Mouse (Mus musculus) thymus, postnatal 14 days (tissue): Measurements from ENCODE around the gene Gm27027.
A peak's percentile ranks its signal among the peaks of the same experiment; 100 is the strongest.

Experiments
- DNase-seq: peaks from one replicate; pipeline ENCODE4 v3.0.0; 2021

The Gm27027 gene

DNA sequence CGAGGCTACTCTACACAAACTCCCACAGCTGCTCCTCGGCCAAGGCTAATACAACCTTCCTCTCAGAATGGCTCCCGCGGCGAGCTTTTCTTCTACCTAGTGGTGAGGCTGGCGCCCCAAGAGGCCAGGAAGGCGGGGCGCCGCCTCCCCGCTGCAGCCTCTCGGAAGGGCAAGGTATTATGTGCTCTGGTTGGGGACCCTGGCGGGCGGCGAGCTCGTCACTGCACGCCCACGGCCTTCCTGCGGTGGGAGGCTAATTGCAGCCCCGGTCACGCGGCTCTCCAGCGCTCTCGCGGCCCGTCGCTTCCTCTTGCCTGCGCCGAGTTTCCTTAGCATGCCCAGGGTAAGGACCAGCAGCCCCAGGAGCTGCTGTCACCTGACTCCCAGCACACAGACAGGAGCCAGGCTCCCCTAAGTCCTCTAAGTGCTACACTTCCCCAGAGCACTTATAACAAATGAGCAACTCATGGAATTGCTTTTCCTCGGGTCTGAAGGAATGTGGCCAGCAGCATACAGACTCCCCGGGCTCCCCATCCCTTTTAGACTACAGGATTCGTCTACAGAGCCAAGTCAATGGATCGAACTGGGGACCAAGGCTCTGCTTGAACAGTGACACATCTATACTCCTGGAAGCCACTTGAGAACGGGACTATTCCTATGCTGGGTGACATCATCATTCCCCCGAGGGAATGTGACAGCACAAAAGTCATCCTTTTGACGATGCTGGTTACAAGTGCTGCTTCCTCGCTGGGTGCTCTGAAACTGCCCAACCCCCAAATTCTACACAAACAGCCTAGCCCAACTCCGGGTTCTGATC lies 19.5 kb downstream of the Gm27027 start:
- peak; percentile 54 for DNase-seq

DNA sequence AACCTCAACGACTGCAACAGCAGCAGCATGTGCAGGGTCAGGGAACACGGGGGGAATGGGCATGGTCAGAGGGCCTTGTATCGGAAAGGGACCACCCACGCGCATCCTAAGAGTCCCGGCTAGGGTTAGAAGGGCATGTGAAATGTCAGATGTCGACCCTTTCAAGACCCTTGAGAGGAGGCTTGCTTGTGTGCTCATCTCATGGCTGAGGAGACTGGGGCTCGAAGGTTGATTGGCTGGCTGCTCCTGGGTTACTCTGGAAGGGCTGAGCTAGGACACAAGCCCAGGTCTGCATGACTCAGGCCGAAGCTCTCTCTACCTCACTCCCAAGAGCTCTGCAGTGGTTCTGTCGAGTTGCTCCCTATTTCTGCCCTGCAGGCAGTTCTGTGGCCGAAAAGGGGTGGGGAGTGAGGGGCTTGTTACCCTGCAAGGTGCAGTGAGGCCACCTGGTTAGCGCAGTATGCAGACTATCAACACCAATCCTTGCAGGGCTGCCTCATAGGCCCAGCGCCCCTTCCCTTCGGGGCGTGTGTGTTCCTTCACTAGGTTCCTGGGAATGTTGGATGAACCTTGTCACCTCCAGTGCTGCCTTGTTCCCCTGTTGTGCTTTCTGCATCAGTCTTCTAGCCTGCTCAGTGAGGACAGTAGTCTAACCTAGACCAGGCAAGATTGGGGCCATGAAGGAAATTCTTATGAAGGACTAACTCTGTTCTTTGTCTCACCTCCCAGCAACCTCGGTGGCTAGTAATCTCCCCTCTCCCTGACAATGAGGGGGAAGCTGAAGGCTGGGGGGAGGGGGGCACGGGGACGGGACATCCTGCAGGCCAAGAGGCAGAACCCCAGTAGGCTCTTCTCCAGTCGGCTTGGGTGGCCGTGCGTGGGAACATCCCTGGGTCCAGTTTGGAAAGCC lies 20.4 kb downstream of the Gm27027 start:
- no peak for DNase-seq

DNA sequence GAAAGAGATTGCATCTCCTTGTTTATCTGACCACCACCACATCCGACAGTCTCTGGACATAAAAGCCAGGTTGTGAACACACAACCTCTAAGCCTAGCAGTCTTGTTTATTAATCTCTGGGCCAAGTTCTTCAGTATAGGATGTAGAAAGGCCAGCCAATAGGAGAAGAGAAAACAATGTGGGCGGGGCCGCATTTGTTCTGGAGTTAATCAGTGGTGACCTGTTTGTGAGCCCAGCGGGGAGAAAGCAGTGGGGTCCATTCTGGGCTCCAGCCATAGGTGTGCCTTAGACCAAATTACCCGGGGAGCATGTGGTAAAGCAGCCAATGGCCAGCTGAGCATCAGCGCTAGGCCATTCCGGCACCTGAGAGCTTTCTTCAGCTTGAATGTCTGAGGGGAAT lies 21.1 kb downstream of the Gm27027 start:
- no peak for DNase-seq

DNA sequence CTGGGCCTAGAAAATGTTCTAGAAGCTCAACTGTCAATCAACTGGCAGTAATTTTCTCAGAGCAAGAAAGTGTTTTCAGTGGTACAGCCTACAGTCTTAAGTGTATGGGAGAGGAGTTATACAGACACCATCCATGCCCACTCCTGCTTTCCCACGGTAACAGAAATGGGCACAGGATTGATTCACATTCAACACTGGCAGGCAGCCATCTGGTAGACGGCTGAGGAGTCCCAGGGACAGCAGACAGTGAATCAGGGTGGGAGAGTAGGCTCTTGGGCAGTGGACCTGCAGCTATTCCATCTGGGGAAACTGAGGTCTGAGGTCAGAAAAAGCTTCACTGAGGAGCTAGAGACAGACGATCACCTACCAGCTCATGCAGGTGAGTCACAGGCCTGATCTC lies 24.5 kb downstream of the Gm27027 start:
- no peak for DNase-seq

DNA sequence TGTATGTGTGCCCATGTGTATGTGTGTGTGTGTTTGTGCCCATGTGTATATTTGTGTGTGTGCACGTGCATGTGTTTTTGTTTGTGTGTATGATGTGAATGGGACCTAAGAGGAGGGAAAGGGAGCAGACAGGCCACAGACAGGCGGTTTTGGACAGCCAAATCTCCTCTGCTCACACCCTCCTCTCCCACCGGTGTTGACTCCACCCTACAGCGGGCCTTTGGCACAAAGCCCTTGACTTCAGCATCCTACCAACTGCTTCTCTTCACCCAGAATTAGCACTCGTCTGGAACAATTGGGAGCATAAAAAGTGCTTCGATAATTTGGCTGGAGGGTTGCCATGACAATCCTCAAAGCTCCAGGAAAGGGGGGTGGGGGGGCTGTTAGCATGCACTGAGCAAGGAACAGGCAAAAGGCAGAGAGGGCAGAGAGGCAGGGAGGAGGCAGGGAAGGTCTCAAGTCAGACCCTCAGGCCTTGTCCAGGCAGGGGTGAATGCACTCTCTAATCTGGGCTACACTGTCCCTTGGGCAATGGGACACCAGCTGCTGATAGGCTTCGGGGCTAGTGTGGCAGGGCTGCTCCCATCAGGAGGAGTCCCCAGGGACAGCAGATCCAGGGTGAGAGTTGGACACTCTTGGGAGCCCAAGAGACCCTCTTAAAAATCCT lies 31.5 kb downstream of the Gm27027 start:
- DNase-seq: no peak

DNA sequence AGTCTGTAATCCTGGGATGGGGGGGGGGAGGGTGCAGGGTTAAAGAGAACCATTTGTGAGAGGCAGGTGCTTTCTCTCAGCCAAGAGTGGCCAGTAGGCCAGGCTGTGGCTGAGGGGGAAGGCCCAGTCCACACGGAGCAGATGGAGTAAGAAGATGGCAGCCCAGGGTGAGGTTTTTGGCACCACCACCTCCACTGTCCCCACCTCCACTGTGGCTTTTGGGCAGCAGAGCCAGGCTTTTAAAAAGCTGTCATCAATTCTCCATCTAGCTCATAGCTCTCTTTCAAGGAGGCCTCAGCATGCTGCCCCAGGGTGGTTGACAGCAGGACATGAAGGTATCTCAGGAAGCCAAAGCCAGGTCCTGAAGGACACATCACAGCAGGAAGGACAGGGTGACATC lies 32.4 kb downstream of the Gm27027 start:
- DNase-seq: no peak

DNA sequence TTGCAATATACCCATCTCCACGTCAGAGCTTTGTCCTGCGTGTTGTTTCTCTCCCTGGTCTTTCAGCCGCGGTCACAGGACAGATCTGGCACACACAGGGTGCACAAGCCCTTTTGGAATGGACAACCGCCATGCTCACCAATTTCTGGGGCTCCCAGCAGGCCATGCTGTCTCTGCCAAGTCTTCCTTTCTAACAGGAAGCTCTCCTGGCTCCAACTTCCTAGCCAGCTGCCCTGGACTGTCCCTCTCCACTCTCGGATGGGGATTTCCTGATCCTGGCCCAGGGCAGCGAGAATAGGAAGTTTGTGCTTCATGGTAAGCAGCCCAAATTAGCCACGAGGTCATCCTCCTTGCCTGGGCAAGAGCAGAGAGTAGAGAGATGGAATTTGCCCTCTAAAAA lies 34.4 kb downstream of the Gm27027 start:
- no peak for DNase-seq

DNA sequence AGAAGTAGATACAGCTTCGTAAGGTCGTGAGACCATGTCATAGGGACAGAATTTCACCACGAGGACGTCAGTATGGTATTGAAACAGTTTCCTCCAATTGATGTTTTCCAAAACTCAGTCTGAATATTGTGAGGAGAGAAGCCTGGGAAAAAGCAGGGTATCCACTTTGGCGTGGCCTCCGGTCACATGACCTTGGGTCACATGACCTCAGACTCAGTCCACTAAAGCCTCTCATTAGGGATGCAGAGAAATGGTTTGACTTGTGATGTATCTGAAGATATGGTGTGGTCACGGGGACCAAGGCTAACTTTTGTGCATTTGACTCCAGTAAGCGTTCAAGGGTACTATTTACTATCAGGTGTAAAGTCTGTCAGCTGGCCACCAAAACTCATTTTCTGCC lies 36.8 kb downstream of the Gm27027 start:
- no peak for DNase-seq

DNA sequence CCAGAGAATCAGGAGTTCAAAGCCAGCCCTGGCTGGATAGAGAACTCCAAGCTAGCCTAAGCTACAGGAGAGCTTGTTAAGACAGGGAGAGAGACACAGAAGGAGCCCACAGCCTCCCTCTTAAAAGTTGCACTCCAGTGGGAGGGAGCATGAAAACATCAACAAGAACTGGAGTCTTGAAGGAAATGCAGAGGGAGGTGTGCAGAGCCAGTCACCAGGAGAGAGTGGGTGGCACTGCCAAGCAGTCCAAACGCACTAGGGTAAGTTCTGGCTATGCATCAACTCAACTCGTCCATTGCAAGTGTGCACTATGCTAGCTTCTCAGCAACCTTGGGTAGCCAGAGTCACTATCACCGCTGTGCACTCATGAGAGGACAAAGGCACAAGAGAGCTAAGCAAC lies 37.9 kb downstream of the Gm27027 start:
- DNase-seq: no peak

DNA sequence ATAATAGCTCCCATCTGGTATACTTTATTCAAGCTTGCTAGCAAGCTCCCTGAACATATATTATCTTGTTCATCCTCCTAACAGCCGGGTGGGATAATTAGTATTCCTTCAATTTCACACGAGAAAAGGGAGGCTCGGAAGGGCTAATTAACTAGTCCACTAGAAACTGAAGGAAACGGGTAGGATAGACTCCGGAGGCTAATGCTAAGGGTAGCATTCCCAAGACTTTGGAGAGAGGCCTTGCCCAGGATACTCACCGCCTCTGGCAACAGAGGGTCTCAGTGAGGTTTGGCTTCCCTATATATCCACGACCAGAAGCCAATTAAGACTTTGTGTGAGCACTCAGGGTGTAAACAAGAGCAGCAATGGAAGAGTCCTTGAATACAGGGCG lies 38.4 kb downstream of the Gm27027 start:
- DNase-seq: no peak

DNA sequence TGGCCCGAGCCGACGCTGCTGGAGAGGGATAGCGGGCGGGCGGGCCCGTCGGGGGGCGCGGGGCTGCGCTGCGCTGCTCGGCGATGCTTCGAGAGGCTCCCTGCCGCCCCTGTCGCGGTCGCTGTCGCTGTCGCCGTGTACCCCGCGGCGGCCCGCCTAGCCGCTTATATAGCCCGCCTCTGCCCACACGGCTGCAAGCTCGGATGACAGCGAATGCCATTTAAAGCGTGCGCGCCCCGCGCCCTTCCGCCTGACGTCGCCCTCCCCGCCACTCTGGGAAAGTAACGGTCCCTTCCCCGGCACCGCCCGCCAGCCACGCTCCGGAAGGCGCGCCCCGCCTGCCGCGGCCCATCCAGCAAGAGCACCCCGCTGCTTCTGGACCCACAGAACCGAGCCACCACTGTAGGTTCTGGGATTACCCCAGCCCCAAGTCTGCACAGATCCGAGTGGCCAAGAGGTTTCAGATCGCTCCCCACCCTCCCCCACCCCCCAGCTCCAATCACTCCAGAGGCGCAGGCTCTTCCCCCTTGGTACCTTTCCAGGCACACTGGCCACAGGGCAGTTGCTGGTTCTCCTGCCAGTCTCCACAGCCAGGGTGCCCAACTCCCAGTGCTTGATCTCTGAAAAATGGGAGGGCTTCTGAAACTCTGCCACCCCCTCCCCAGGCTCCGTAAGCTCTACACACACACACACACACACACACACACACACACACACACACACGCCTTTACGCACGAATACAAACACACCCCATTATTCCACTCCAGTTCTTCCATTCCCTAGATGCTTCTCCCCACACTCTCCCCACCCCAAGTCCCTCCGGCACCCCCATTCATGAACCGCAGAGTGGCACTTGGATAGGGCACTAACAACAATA lies 39.0 kb downstream of the Gm27027 start, which contains the start of gene Gm13889:
TSS of gene Gm13889 (minus strand) at position 294 of the 877 bp plus-strand sequence.
- DNase-seq: peak; percentile 54

DNA sequence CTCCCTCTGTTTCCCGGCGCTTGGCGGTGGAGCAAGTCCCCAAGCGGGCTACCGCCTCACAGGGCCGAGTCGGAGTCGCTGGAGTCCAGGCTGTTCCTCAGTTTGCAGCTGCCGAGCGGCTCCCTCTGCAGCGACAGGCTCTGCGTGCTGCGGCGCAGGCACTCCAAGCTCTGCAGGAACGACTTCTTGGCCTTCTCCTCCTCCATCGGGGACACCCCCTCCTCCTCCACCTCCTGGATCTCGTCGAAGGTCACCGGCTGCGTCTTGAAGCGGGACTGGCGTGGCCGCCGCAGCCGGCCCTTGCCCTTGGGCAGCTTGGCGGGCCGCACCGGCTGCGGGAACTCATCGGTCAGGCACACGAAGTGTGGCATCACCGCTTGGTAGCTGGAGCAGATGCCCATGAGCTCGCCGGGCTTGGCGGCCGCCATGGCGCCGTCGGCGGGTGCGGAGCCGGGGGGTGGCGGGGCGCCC lies 39.8 kb downstream of the Gm27027 start:
- peak; percentile 7 for DNase-seq

DNA sequence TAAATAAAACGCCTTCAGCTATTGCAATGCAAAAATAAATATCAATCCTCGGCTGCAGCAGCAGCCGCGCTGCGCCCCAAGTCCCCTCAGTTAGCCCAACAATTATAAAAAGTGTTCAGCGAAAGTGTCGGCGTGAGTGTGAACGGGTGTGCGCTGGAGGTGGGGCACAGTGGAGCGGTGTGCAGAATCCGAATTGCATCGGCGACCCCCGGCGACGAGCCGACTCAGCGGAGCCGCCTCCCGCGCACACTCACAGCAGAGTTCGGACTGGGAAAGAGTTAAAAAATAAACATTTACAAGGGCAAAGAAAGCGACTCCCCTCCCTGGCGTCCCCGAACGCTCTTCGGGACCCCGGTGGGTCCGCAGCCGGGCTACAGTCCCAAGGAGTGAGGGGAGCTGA lies 40.3 kb downstream of the Gm27027 start:
- no peak for DNase-seq

DNA sequence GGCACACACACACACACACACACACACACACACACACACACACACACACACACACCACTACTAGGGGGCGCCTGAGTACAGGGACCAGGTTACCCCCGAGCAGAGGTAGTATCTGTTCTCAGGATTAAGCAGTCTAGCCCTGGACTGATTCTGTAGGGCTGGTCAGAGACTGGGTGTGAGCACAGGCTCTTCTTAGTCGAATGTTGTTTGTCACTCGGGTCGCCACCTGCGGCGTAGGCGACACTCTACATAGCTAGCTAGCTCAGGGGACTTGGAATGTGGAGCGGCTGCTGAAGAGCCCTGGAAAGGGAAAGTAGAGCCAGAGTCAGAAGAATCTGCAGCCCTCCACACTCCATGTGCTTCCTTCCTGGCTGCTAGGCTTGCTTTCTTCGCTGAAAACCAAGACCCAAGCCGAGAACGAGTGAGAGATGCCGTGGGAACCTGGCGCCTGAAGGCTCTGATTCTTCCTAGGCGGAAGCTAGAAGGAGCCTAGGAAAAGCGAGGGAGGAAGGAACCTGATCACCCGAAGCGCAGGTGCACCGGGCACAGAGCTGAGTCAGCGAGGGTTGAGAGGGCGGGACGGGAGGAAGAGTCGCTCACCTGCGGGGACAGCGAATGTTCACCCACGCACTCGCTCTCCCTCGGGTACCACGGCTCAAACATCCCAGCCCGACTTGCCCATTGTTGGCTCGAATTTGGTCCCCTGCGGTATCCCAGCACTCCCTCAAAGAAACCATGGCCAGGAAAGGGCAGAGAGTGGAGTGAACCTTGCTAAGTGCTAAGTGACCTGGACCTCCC lies 41.2 kb downstream of the Gm27027 start:
- no peak for DNase-seq

DNA sequence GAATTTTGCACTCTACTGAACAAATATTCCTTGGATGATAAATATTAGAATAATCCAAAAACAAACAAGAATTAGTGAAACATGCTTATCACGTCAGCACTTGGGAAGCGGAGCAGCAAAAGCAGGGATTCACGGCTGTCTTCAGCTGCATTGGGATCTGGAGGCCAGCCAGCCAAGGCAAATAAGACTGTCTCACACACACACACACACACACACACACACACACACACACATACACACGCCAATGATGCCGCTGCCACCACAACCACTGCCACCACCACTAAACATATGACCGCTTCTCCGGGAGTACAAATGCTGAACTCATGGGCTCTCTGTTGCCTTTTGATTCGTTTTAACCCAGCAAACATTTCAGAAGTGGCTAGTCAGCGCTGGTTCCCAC lies 42.4 kb downstream of the Gm27027 start:
- no peak for DNase-seq

DNA sequence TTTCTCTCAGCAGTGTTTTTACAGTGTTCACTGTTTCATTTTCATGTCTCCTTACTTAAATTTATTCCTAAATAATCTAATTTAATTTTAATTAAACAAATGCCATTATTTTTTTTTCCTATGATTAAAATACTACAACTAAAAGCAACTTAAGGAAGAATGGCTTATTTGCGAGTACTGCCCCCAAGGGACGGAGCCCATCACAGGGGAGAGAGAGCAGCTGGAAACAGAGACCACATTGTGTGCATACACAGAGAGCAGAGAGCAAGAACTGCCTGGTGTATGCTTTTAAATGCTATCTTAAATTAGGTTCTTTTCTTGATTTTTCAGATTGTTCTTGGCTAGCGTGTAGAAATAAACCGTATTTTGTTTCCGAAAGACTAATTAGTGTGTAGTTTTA lies 49.2 kb downstream of the Gm27027 start:
- no peak for DNase-seq

DNA sequence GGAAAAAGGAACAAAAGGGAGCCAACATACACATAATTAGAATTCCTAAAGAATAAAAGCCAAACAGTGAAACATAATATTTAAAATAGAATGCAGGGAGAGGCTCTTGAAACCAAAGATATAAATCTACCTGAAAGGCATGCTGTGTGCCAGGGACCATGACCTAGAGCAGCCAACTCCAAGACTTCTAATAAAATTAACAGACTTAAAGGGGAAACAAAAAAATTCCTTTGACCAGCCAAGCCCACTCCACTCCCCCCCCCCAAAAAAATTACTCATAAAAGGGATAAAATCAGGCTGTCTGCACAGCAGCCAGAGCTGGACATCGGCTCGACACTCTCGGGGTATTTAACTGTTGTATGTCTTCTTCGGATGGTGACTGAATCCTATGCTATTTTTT lies 51.3 kb downstream of the Gm27027 start:
- DNase-seq: no peak

DNA sequence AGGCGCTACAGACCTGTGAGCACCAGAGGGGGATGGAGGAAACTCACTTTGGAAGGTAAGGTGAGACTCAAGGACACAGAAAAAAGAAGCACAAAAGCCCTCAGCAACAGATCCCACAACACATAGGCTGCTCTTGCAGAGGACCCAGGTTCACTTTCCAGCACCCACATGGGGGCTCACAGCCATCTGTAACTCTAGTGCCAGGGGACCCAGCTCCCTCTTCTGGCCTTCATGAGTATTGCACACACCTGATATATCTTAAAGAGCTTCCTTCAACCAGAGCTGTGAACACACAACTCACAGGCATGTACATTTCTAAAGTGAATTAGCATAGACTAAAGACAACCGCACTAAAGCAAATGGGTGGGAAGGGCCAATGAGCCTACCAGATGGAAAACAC lies 52.1 kb downstream of the Gm27027 start:
- DNase-seq: peak; percentile 17

DNA sequence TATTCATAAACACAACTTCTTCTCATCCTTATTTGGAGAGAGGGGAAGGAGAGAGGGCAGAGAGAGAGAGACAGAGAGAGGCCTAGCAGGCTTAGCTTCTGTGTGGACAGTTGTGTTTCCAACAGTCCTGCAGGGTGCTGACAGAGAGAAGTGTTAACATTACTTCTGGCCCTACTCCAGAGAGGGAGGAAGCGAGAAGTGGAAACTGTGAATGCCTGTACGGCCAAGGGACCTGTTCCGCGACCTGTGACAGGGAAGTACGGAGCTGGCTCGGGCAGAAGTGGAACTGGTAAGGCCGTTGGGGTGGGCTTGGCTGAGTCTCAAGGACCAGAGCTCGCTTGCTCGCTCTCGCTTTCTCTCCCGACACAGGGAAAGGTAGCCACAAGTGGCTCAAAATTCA lies 54.5 kb downstream of the Gm27027 start:
- DNase-seq: no peak

DNA sequence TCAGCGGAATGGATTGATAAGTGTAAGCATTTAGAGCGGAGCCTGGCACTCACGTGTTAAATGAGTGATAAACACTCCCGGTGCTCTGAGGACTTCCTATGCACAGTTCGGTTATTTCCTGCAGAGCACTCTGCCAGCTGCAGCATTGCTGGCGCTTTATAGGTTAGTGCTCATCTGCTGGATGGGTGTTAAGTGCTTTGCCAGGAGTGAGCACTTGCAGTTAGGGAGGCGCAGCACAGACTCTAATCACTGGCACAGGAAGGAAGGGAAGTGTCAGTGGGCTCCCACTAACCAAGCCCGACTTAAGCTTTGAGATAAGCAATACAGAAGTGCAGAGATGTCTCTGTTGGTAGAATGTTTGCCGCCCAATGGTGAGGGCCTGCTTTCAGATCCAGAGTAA lies 57.6 kb downstream of the Gm27027 start:
- no peak for DNase-seq

DNA sequence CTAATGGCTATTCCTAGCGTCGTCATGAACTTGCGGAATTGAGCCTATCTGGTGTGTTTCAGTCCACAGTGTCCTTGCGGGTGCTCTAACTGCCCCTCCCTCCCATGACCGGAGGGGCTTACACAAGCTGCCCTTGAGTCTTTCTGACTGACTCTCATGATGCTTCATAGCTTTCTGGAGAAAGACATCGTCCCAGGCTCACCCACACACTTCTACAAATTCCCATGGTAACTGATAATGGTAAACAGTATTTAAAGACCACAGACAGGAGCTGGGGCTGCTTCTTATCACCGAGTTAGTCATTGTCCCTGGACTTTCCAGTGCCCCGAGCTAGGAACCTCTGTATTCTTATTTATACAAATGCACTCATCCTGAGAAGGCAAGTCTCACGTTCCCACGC lies 67.3 kb downstream of the Gm27027 start:
- no peak for DNase-seq
